Mouse (Mus musculus) CH12.LX (cell line): ENCODE results near the gene Zfp746. TPM values are rescaled to one million over a fixed set of nuclear protein-coding genes. Genes with fewer than 3 reads are reported as not detected.

Experiments used
- DNase-seq: peaks from one replicate; pipeline ENCODE4 v3.0.0-alpha.2; 2013; ENCODE audit errors: extremely low read depth
- H3K27ac ChIP-seq: 2 replicates; pipeline ENCODE4 v1.5.1; 2012; ENCODE audit warnings: low read depth, mild to moderate bottlenecking, control low read depth, moderate library complexity; ENCODE audit not compliant: insufficient read depth
- H3K27me3 ChIP-seq: replicated peaks from 2 replicates; pipeline ENCODE3; 2012; ENCODE audit warnings: inconsistent platforms
- H3K36me3 ChIP-seq, 2 experiments: replicated peaks in 1 of 2; 2 replicates each; pipeline versions ENCODE3 to v1.6.1; 2012; ENCODE audit warnings: inconsistent platforms in 1 of 2, low read length in 1 of 2, mild to moderate bottlenecking in 1 of 2, mixed read lengths in 1 of 2, moderate library complexity in 1 of 2; ENCODE audit not compliant: control insufficient read depth in 1 of 2, insufficient read depth in 1 of 2
- H3K4me1 ChIP-seq, 2 experiments: 2 replicates each; pipeline ENCODE4 v1.6.1; 2012; ENCODE audit warnings: inconsistent platforms in 1 of 2, moderate library complexity in 1 of 2; ENCODE audit not compliant: insufficient read depth in 2 of 2, control insufficient read depth in 1 of 2
- H3K4me2 ChIP-seq: 2 replicates; pipeline ENCODE4 v1.6.1; 2012; ENCODE audit warnings: low read depth, mild to moderate bottlenecking, control low read depth; ENCODE audit not compliant: poor library complexity, insufficient read depth, severe bottlenecking
- H3K4me3 ChIP-seq, 3 experiments: fragments of 150-350 bp in 1 of 3; sonication (generic) in 1 of 3; replicated peaks in 1 of 3; 2 replicates each; pipeline versions ENCODE3 to v1.5.1; 2011 to 2012; ENCODE audit warnings: low read depth in 2 of 3, low read length in 2 of 3, mild to moderate bottlenecking in 2 of 3, moderate library complexity in 2 of 3, control low read depth in 1 of 3, improper control_type of control experiment in 1 of 3, inconsistent platforms in 1 of 3, mixed read lengths in 1 of 3; ENCODE audit not compliant: poor library complexity in 1 of 3
- H3K79me2 ChIP-seq: replicated peaks from 2 replicates; pipeline ENCODE4 v1.6.1; 2012; ENCODE audit warnings: mild to moderate bottlenecking, moderate library complexity; ENCODE audit not compliant: control insufficient read depth, poor library complexity, insufficient read depth, severe bottlenecking; ENCODE audit errors: extremely low read depth
- H3K9ac ChIP-seq: 2 replicates; pipeline ENCODE4 v1.6.1; 2012; ENCODE audit warnings: low read depth, mild to moderate bottlenecking, control low read depth, moderate library complexity; ENCODE audit not compliant: insufficient read depth
- H3K9me3 ChIP-seq: replicated peaks from 2 replicates; pipeline ENCODE3; 2012; ENCODE audit warnings: low read length, inconsistent platforms, mixed read lengths
- BHLHE40 ChIP-seq: IDR thresholded peaks from 2 replicates; pipeline ENCODE4 v1.6.1; 2011; ENCODE audit warnings: mild to moderate bottlenecking, low read depth, low read length, improper control_type of control experiment
- CHD1 ChIP-seq: IDR thresholded peaks from 2 replicates; pipeline ENCODE4 v1.6.1; 2012; ENCODE audit warnings: low read depth, low read length, improper control_type of control experiment, inconsistent platforms
- CHD2 ChIP-seq: IDR thresholded peaks from 2 replicates; pipeline ENCODE4 v1.6.1; 2011; ENCODE audit warnings: low read length, improper control_type of control experiment
- CTCF ChIP-seq, 2 experiments: IDR thresholded peaks in 1 of 2; conservative IDR thresholded peaks in 1 of 2; 2 replicates each; pipeline ENCODE4 v1.5.1; 2011 to 2012; ENCODE audit warnings: low read depth in 2 of 2, low read length in 2 of 2, improper control_type of control experiment in 1 of 2, inconsistent platforms in 1 of 2, mild to moderate bottlenecking in 1 of 2, moderate library complexity in 1 of 2
- E2F4 ChIP-seq: IDR thresholded peaks from 2 replicates; pipeline ENCODE4 v1.6.1; 2011; ENCODE audit warnings: low read depth, low read length, improper control_type of control experiment; ENCODE audit not compliant: insufficient replicate concordance
- ETS1 ChIP-seq: conservative IDR thresholded peaks from 2 replicates; pipeline ENCODE4 v1.6.1; 2012; ENCODE audit warnings: low read depth, mild to moderate bottlenecking, inconsistent platforms, low read length, improper control_type of control experiment, moderate library complexity
- HCFC1 ChIP-seq: IDR thresholded peaks from 2 replicates; pipeline ENCODE4 v1.6.1; 2012; ENCODE audit warnings: low read depth, mild to moderate bottlenecking, inconsistent platforms, low read length, improper control_type of control experiment
- KAT2A ChIP-seq: IDR thresholded peaks from 2 replicates; pipeline ENCODE4 v1.6.1; 2012; ENCODE audit warnings: low read length, improper control_type of control experiment, inconsistent platforms; ENCODE audit not compliant: insufficient replicate concordance
- MAFK ChIP-seq: IDR thresholded peaks from 2 replicates; pipeline ENCODE4 v1.6.1; 2011; ENCODE audit warnings: low read length, improper control_type of control experiment; ENCODE audit not compliant: insufficient replicate concordance
- MXI1 ChIP-seq: IDR thresholded peaks from 2 replicates; pipeline ENCODE4 v1.6.1; 2011; ENCODE audit warnings: mild to moderate bottlenecking, low read depth, low read length, improper control_type of control experiment
- MYC ChIP-seq: IDR thresholded peaks from 2 replicates; pipeline ENCODE4 v1.6.1; 2011; ENCODE audit warnings: low read depth, mild to moderate bottlenecking, improper control_type of control experiment, low read length
- NRF1 ChIP-seq: IDR thresholded peaks from 2 replicates; pipeline ENCODE4 v1.6.1; 2014; ENCODE audit warnings: low read depth, mild to moderate bottlenecking, inconsistent platforms, low read length, improper control_type of control experiment, moderate library complexity
- POLR2A ChIP-seq: IDR thresholded peaks from 2 replicates; pipeline ENCODE4 v1.6.1; 2011; ENCODE audit warnings: low read depth, mild to moderate bottlenecking, improper control_type of control experiment, low read length
- SIN3A ChIP-seq: IDR thresholded peaks from 2 replicates; pipeline ENCODE4 v1.6.1; 2012; ENCODE audit warnings: low read length, improper control_type of control experiment, inconsistent platforms
- SMC3 ChIP-seq: IDR thresholded peaks from 2 replicates; pipeline ENCODE4 v1.6.1; 2011; ENCODE audit warnings: low read depth, low read length, improper control_type of control experiment
- TBP ChIP-seq: conservative IDR thresholded peaks from 2 replicates; pipeline ENCODE4 v1.6.1; 2011; ENCODE audit warnings: low read depth, low read length, improper control_type of control experiment
- TCF12 ChIP-seq: IDR thresholded peaks from 2 replicates; pipeline ENCODE4 v1.6.1; 2014; ENCODE audit warnings: low read depth, mild to moderate bottlenecking, inconsistent platforms, low read length, improper control_type of control experiment
- USF1 ChIP-seq: IDR thresholded peaks from 2 replicates; pipeline ENCODE4 v1.6.1; 2014; ENCODE audit warnings: low read depth, mild to moderate bottlenecking, inconsistent platforms, low read length, improper control_type of control experiment
- USF2 ChIP-seq: conservative IDR thresholded peaks from 2 replicates; pipeline ENCODE4 v1.6.1; 2011; ENCODE audit warnings: low read depth, low read length, improper control_type of control experiment
- ZKSCAN1 ChIP-seq: IDR thresholded peaks from 2 replicates; pipeline ENCODE4 v1.6.1; 2012; ENCODE audit warnings: low read depth, inconsistent platforms, low read length, improper control_type of control experiment, borderline replicate concordance
- ZMIZ1 ChIP-seq: IDR thresholded peaks from 2 replicates; pipeline ENCODE4 v1.6.1; 2012; ENCODE audit warnings: low read depth, mild to moderate bottlenecking, inconsistent platforms, low read length, improper control_type of control experiment
- dilution Hi-C: fragments of 300-500 bp; cut with MboI; formaldehyde crosslinking; loops from 2 replicates; pipeline ENCODE4 v1.14.3; 2020; ENCODE audit warnings: low sequenced_read_pairs; ENCODE audit not compliant: extremely low pct_unique_long_range_greater_than_20kb, extremely low pct_ligation_motif_present
- in situ Hi-C: fragments of 300-500 bp; cut with MboI; formaldehyde crosslinking; loops from 3 replicates; pipeline ENCODE4 v1.14.3; 2019; ENCODE audit warnings: low sequenced_read_pairs, low pct_ligation_motif_present, low pct_unique_long_range_greater_than_20kb, mixed read lengths
- polyA plus RNA-seq: library from polyadenylated mRNA; unstranded; fragments of >175 nt; gene quantifications from 2 replicates; pipeline ENCODE4 v1.2.1, GENCODE M21; 2012; ENCODE audit warnings: low read depth; ENCODE audit not compliant: insufficient read length
- total RNA-seq, 2 experiments: library from RNA; depleted of rRNA; stranded (reverse); fragments of 300-350 nt in 1 of 2; fragments of >200 nt in 1 of 2; gene quantifications; 2 replicates each; pipeline ENCODE4 v1.2.3; 2012 to 2014

Zfp746 gene
- total and polyA plus RNA-seq, 3 experiments, result 17.9 to 18.8 (median 18.3) TPM

DNA sequence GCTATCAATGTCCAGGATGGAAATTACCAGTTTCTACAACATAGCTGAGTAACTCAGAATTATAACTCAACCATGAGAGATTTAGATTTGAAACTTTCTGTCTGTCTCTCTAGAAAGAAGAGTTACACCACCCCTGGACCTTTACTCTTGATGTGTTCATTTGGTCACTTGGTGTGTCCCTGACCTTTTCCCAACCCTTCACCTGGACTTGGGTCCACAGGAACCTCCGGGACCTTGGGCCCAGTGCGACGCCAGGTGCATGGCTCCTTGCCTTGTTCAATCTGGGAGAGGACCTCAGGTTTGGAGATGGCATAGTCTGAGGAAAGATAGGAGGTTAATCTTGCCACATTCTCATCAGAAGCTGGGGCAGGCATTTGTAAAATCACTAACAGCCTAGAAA is 4.4 kb downstream of the Zfp746 start:
- Histone ChIP-seq H3K4me3 (no peak overlapping the region), H3K27me3 (no peaks in the 10 kb centered on the region), H3K9ac (no peak overlapping the region), H3K27ac (no peak overlapping the region), H3K4me1 (peaks cover 4 to 22% of the 10 kb centered on the region in 2 experiments; a peak in 2 of 4 replicates), H3K36me3 (peaks cover 60 to 76% of the 10 kb centered on the region in 2 experiments), H3K79me2 (peaks cover 14% of the 10 kb centered on the region), H3K4me2 (no peak overlapping the region), H3K9me3 (no peaks in the 10 kb centered on the region)
- no peak for DNase-seq
- dilution Hi-C loops (no loop called here), in situ Hi-C loops (no loop called here)
- no peak for TF ChIP-seq CTCF (conservative IDR thresholded peaks at IDR 0.05 in 1 of 2, IDR thresholded peaks at IDR 0.05 in 1 of 2; ENCODE audit: low read depth in 2 of 2, low read length in 2 of 2)

DNA sequence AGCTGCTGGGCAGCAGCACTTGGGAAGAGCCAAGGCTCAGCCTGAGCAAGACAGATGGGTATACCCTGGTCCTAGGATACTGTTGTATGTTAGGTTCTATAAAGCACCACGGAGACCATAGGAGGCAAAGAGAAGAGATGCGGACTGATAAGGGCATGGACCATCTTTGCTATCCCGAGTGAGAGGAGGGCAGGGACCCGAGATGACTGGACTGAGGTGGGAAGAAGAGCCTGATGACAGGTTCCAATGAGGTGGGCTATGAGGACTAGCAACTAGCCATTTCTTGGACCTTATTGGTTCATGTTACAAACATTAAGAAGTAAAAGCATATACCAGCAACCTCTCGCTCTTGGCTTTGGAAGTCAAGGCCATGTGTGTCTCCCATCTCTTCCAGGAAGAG is 5.4 kb downstream of the Zfp746 start:
- dilution Hi-C loops (no loop called here), in situ Hi-C loops (no loop called here)
- Histone ChIP-seq H3K4me1 (peaks cover 4 to 22% of the 10 kb centered on the region in 2 experiments; a peak in 2 of 4 replicates), H3K27ac (no peak overlapping the region), H3K36me3 (peaks cover 65 to 85% of the 10 kb centered on the region in 2 experiments), H3K27me3 (no peaks in the 10 kb centered on the region), H3K79me2 (peaks cover 14% of the 10 kb centered on the region), H3K4me2 (no peak overlapping the region), H3K4me3 (no peak overlapping the region), H3K9me3 (no peaks in the 10 kb centered on the region), H3K9ac (no peak overlapping the region)
- TF ChIP-seq NRF1 (no peak), ZMIZ1 (no peak), CTCF (conservative IDR thresholded peaks at IDR 0.05 in 1 of 2, IDR thresholded peaks at IDR 0.05 in 1 of 2; ENCODE audit: low read depth in 2 of 2, low read length in 2 of 2) (no peak), TCF12 (no peak), E2F4 (no peak), SIN3A (no peak), USF1 (no peak), CHD2 (no peak), SMC3 (no peak), POLR2A (no peak), BHLHE40 (no peak), ZKSCAN1 (no peak), MAFK (no peak), ETS1 (no peak), MXI1 (no peak)
- DNase-seq, result no peak

DNA sequence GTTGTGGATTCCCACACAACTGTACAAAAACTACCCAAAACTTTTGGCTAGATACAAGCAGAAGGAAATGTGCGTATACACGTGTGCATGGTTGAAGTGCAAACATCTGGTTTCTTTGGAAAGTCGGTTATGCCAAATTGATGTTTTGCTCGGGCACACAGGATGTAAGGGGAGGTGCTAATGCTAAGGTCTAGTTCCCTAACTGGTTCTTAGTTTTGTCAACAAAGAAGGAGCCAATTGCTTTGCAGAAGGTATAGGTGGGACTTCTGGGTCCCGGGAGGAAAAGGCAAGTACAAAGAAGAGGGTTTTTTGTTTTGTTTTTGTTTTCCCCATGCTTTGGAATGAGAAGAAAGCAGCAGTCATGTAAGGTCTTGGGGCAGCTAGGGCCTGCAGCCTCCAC is 13.1 kb downstream of the Zfp746 start:
- Histone ChIP-seq H3K79me2 (no peaks in the 10 kb centered on the region), H3K4me1 (peaks cover 0 to 11% of the 10 kb centered on the region in 2 experiments; a peak in 1 of 4 replicates), H3K9ac (no peak overlapping the region), H3K4me2 (no peak overlapping the region), H3K36me3 (peaks cover 30 to 79% of the 10 kb centered on the region in 2 experiments), H3K4me3 (no peak overlapping the region), H3K27me3 (no peaks in the 10 kb centered on the region), H3K9me3 (no peaks in the 10 kb centered on the region), H3K27ac (no peak overlapping the region)
- DNase-seq, result no peak
- TF ChIP-seq HCFC1 (no peak), TBP (no peak), USF2 (no peak), ZKSCAN1 (no peak), MYC (no peak), SMC3 (no peak), ZMIZ1 (no peak), KAT2A (no peak), E2F4 (no peak), CHD1 (no peak)
- dilution Hi-C loops, result no loop called here
- in situ Hi-C loops, result no loop called here
